Mouse (Mus musculus): ENCODE data around the gene R3hdm1. TPM values are rescaled to one million over a fixed set of nuclear protein-coding genes. Genes with fewer than 3 reads are reported as not detected.
"Not testable (repeated sequence)": the region's sequence is repeated elsewhere in the genome, so short reads cannot be mapped to it uniquely, and the experiment has no call there.

The R3hdm1 gene
- total RNA-seq, 2 experiments from 2014 or later = 239 to 263 TPM

- no peak for DNase-seq (ENCODE audit: low spot score in 2 of 2)
- Histone ChIP-seq H3K4me3 (no peak overlapping the region), H3K27ac (no peak overlapping the region)
- TF ChIP-seq CTCF (conservative IDR thresholded peaks at IDR 0.05) = no peak
Observed at GRCm38 (mm10) chr1:128170104-128170503, 67.0 kb downstream of the R3hdm1 start.

- Histone ChIP-seq H3K27ac (no peak overlapping the region), H3K4me3 (no peak overlapping the region)
- no peak for DNase-seq (ENCODE audit: low spot score in 2 of 2)
- TF ChIP-seq CTCF (conservative IDR thresholded peaks at IDR 0.05) = no peak
Observed at GRCm38 (mm10) chr1:128191426-128191825, 88.3 kb downstream of the R3hdm1 start.

GRCm38 (mm10) chr1:128192369-128192768 is 89.3 kb downstream of the R3hdm1 start:
- no peak for DNase-seq (ENCODE audit: low spot score in 2 of 2)
- no peak for TF ChIP-seq CTCF (conservative IDR thresholded peaks at IDR 0.05)
- H3K27ac ChIP-seq = 0 out of 2 replicates have a peak overlapping the region, but pooled peaks have one; percentile 6
- no peak overlapping the region for H3K4me3 ChIP-seq

GRCm38 (mm10) chr1:128194011-128194410 is 90.9 kb downstream of the R3hdm1 start:
- peak overlapping the region; percentile 24; the same call in 1 of the 2 replicates for H3K27ac ChIP-seq
- TF ChIP-seq CTCF (conservative IDR thresholded peaks at IDR 0.05) = no peak
- DNase-seq (ENCODE audit: low spot score in 2 of 2) = no peak

GRCm38 (mm10) chr1:128197353-128197752 is 94.3 kb downstream of the R3hdm1 start:
- H3K27ac ChIP-seq = no peak overlapping the region
- no peak for TF ChIP-seq CTCF (conservative IDR thresholded peaks at IDR 0.05)
- H3K4me3 ChIP-seq = no peak overlapping the region
- DNase-seq (ENCODE audit: low spot score in 2 of 2) = no peak

More at GRCm38 (mm10) chr1:128194011-128194410, 90.9 kb downstream of the R3hdm1 start:
- no peak overlapping the region for H3K4me3 ChIP-seq

DNA sequence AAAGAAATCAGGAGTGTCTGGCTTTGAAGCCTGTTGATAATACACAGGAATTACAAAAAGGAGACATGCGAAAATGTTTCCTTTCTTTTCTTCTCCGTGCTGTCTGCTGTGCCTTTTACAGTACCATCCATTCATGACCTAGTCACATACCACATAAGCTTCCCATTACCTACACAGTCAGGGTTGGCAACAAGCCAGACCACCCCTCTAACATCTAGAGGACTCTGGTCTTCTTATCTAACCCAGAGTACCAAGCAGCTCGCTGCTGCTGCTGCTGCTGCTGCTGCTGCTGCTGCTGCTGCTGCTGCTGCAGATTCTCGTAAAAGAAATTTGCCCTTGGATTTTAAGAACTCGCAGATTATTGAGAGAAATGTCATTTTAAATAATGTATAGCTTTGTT is 110.2 kb downstream of the R3hdm1 start:
- DNase-seq (ENCODE audit: low spot score in 2 of 2) = no peak
- no peak overlapping the region for H3K4me3 ChIP-seq
- H3K27ac ChIP-seq = no peak overlapping the region
- TF ChIP-seq CTCF (conservative IDR thresholded peaks at IDR 0.05) = no peak

- TF ChIP-seq CTCF (conservative IDR thresholded peaks at IDR 0.05) = no peak
- H3K27ac ChIP-seq = 0 out of 2 replicates have a peak overlapping the region, but pooled peaks have one; percentile 15
Observed at GRCm38 (mm10) chr1:128221886-128222285, 118.8 kb downstream of the R3hdm1 start.

DNA sequence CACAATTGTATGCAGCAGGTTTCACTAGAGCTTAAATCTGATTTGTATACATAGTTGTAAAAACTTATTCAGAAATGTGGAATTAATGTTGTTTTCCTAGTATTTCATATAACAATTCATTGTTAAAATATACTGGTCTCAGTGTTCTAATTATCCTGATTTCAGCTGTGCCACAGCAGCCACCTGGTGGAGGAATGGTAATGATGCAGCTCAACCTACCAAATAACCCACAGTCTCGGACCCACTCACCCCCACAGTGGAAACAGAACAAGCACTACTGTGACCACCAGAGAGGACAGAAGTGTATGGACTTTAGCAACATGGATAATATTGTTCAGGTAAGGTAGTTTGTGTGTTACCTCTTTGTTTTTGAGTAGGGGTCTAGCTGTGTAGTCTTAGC is 120.2 kb downstream of the R3hdm1 start:
- Histone ChIP-seq H3K4me3 (no peak overlapping the region), H3K27ac (no peak overlapping the region)
- DNase-seq (ENCODE audit: low spot score in 2 of 2) = no peak
- peak; percentile 74 for TF ChIP-seq CTCF (conservative IDR thresholded peaks at IDR 0.05)

More at GRCm38 (mm10) chr1:128221886-128222285, 118.8 kb downstream of the R3hdm1 start:
- no peak for DNase-seq (ENCODE audit: low spot score in 2 of 2)
- no peak overlapping the region for H3K4me3 ChIP-seq

DNA sequence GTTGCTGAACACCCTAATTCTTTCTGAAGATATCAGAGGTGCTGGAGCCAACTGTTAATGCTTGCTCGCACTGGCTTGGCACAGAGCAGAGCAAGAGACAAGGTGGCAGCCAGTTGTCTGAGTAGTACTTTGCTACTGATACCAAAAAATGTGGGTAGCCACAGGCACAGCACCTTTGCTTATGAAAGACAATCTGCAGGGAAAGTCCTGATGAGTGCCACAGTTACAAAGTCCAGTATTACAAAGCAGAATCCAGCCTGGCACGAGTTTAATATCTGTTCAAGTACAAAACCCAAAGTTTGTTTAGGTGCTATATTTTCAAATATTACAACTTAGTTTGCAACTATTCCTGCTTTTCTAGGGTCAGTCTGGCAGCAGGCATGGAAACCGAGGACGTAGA is 132.1 kb downstream of the R3hdm1 start:
- no peak overlapping the region for H3K27ac ChIP-seq
- TF ChIP-seq CTCF (conservative IDR thresholded peaks at IDR 0.05) = no peak
- H3K4me3 ChIP-seq = no peak overlapping the region
- DNase-seq (ENCODE audit: low spot score in 2 of 2) = no peak

- TF ChIP-seq CTCF (conservative IDR thresholded peaks at IDR 0.05) = no peak
- DNase-seq (ENCODE audit: low spot score in 2 of 2) = no peak
- Histone ChIP-seq H3K4me3 (peak within 1 kb of the TSS; percentile 91), H3K27ac (peak within 1 kb of the TSS; percentile 93)
Observed at GRCm38 (mm10) chr1:128243627-128243995, 140.5 kb downstream of the R3hdm1 start, which contains the start of gene Ubxn4. TSS of gene Ubxn4 (plus strand) at chr1:128243964.

DNA sequence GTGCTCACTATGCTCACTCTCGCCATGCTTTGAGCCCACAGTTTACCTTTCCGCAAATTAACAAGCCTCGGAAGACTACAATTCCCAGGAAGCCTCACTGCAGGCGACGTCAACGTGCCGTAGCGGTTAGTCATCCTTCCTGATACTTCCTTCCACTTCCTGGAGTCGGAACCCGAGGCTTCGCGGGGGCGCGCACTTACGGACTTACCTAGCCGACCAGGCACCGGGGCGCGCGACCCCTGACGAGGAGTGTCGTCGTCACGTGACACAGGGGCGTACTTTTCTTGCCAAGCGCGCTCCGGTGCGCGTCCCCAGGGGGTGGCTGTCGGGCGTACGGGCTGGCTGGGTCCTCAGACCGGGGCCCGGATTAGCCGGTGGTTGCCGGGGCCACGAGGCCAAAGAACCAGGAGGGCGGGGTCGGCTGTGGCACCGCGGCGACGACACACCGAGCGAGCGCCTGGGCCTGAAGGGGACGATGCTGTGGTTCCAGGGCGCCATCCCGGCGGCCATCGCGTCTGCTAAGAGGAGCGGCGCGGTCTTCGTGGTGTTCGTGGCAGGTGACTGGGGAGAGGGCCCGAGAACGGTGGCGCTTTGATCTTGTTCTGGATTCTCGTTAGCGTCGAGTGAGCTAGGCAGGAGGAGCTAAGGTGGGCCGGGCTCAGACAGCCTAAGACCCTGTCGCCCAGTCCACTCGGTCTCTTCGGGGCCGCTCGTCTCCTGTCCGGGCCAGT is 141.1 kb downstream of the R3hdm1 start:
- no peak; the same call in 1 of the 2 replicates for TF ChIP-seq CTCF (conservative IDR thresholded peaks at IDR 0.05)
- peak; percentile 90 to 94 for DNase-seq (ENCODE audit: low spot score in 2 of 2)
- Histone ChIP-seq H3K27ac (peak overlapping the region; percentile 93), H3K4me3 (peak overlapping the region; percentile 91)

- Histone ChIP-seq H3K4me3 (peak overlapping the region; percentile 91), H3K27ac (peak overlapping the region; percentile 93)
- TF ChIP-seq CTCF (conservative IDR thresholded peaks at IDR 0.05) = no peak
- DNase-seq (ENCODE audit: low spot score in 2 of 2) = no peak
Observed at GRCm38 (mm10) chr1:128244727-128245355, 141.7 kb downstream of the R3hdm1 start.

GRCm38 (mm10) chr1:128267061-128267460 is 164.0 kb downstream of the R3hdm1 start:
- DNase-seq (ENCODE audit: low spot score in 2 of 2); H3K27ac ChIP-seq; H3K4me3 ChIP-seq: not testable (repeated sequence)

All from layer of hippocampus, adult 2 months (tissue).